ENCODE assay signal across 9 mouse cellular contexts in genomic region chr2:117623955-117624354, GRCm38 (mm10).
A peak's percentile ranks its signal among the peaks of the same experiment; 100 is the strongest.
DNase-seq lines count a peak whose midpoint lies in the region; ATAC-seq and TF ChIP-seq lines count a peak whose summit lies in the region.
"Had no signal": no experiment of that assay in that cellular context is flagged by ENCODE, and none has a peak within 500 bp of the region (broad histone marks: within the 10 kb centered on the region; RNA-seq: fewer than 3 reads in every experiment).

No protein-coding gene starts in this region.

- no peaks in the 10 kb centered on the region for H3K36me3 ChIP-seq in hindbrain, embryonic 11.5 days (ENCODE audit: control insufficient read depth, insufficient read depth, low read length)
- H3K36me3 ChIP-seq in hindbrain, embryonic 13.5 days, result no peaks in the 10 kb centered on the region
- no peaks in the 10 kb centered on the region for H3K36me3 ChIP-seq in midbrain, embryonic 16.5 days (ENCODE audit: control insufficient read depth, insufficient read depth, low read length)
- H3K36me3 ChIP-seq: liver, embryonic 13.5 days had no signal

- peak; percentile 34 for DNase-seq in hindbrain, embryonic 11.5 days (ENCODE audit: low spot score)
- peak; percentile 32 to 34 for DNase-seq in B cell, adult 2 months
- peak; percentile 16 for DNase-seq in WW6 (ENCODE audit: low read depth, low spot score)
- DNase-seq in lung, adult 2 months, result peak; percentile 5
- DNase-seq in spleen, adult 12 weeks (ENCODE audit: low spot score), result no peak
- DNase-seq in cerebellum, adult 2 months, result no peak
- DNase-seq: liver, embryonic 13.5 days had no signal

- no peak overlapping the region for H3K4me3 ChIP-seq in hindbrain, embryonic 11.5 days (ENCODE audit: low read depth, low read length)
- H3K4me3 ChIP-seq in hindbrain, embryonic 13.5 days, result no peak overlapping the region
- H3K4me3 ChIP-seq in lung, adult 2 months (replicated peaks; ENCODE audit: extremely low read depth, low read depth, low read length), result no peak overlapping the region
- no peak overlapping the region for H3K4me3 ChIP-seq in midbrain, embryonic 16.5 days (ENCODE audit: low read depth, low read length)
- no peak overlapping the region for H3K4me3 ChIP-seq in cerebellum, adult 2 months (replicated peaks; ENCODE audit: insufficient read depth, low read depth, low read length)
- H3K4me3 ChIP-seq: liver, embryonic 13.5 days had no signal

- ATAC-seq in hindbrain, embryonic 11.5 days (ENCODE audit: low FRiP score), result no peak
- no peak for ATAC-seq in hindbrain, embryonic 13.5 days (ENCODE audit: low FRiP score)
- no peak for ATAC-seq in midbrain, embryonic 16.5 days

- H3K27ac ChIP-seq in hindbrain, embryonic 11.5 days (ENCODE audit: low read depth, low read length), result no peak overlapping the region
- no peak overlapping the region for H3K27ac ChIP-seq in hindbrain, embryonic 13.5 days
- H3K27ac ChIP-seq in midbrain, embryonic 16.5 days (ENCODE audit: low read length), result no peak overlapping the region
- no peak overlapping the region for H3K27ac ChIP-seq in cerebellum, adult 2 months (ENCODE audit: insufficient read depth, low read length)
- H3K27ac ChIP-seq: liver, embryonic 13.5 days had no signal

- no peaks in the 10 kb centered on the region for H3K9me3 ChIP-seq in hindbrain, embryonic 11.5 days (ENCODE audit: control insufficient read depth, low read length)
- no peaks in the 10 kb centered on the region for H3K9me3 ChIP-seq in hindbrain, embryonic 13.5 days
- no peaks in the 10 kb centered on the region for H3K9me3 ChIP-seq in midbrain, embryonic 16.5 days (replicated peaks; ENCODE audit: control insufficient read depth, low read length, poor library complexity, severe bottlenecking)
- H3K9me3 ChIP-seq: liver, embryonic 13.5 days had no signal

- H3K4me1 ChIP-seq in hindbrain, embryonic 11.5 days (replicated peaks; ENCODE audit: control insufficient read depth, insufficient read depth, low read length), result no peaks in the 10 kb centered on the region
- no peaks in the 10 kb centered on the region for H3K4me1 ChIP-seq in hindbrain, embryonic 13.5 days (replicated peaks)
- no peaks in the 10 kb centered on the region; the same call in 1 of the 2 replicates for H3K4me1 ChIP-seq in lung, adult 2 months (ENCODE audit: control insufficient read depth, insufficient read depth, low read length)
- no peaks in the 10 kb centered on the region for H3K4me1 ChIP-seq in midbrain, embryonic 16.5 days (ENCODE audit: control insufficient read depth, insufficient read depth, low read length)
- no peaks in the 10 kb centered on the region for H3K4me1 ChIP-seq in cerebellum, adult 2 months (ENCODE audit: control insufficient read depth, insufficient read depth, low read length)
- H3K4me1 ChIP-seq: liver, embryonic 13.5 days had no signal

- TF ChIP-seq CTCF in lung, adult 2 months (IDR thresholded peaks at IDR 0.05; ENCODE audit: insufficient read depth, low read length), result peak; percentile 50
- no peak; the same call in 1 of the 2 replicates for TF ChIP-seq CTCF in cerebellum, adult 2 months (IDR thresholded peaks at IDR 0.05; ENCODE audit: borderline replicate concordance, insufficient read depth, low read depth, low read length)

- 42% methylated on average over 3 of the region's 3 CpGs for WGBS in hindbrain, embryonic 11.5 days
- WGBS in hindbrain, embryonic 13.5 days, result 49% methylated on average over 3 of the region's 3 CpGs
- WGBS in lung, adult 2 months, result 51% methylated on average over 3 of the region's 3 CpGs
- 47% methylated on average over 3 of the region's 3 CpGs for WGBS in midbrain, embryonic 16.5 days
- 45% methylated on average over 3 of the region's 3 CpGs for WGBS in cerebellum, adult 2 months

- no peak for TF ChIP-seq POLR2A in lung, adult 2 months (IDR thresholded peaks at IDR 0.05; ENCODE audit: borderline replicate concordance, extremely low read depth, low read depth, low read length)
- no peak for TF ChIP-seq POLR2A in cerebellum, adult 2 months (IDR thresholded peaks at IDR 0.05; ENCODE audit: borderline replicate concordance, insufficient read depth, low read length)

- no peaks in the 10 kb centered on the region for H3K27me3 ChIP-seq in hindbrain, embryonic 11.5 days (ENCODE audit: control insufficient read depth, insufficient read depth, low read length)
- H3K27me3 ChIP-seq in hindbrain, embryonic 13.5 days, result no peaks in the 10 kb centered on the region
- H3K27me3 ChIP-seq in midbrain, embryonic 16.5 days (ENCODE audit: control insufficient read depth, insufficient read depth, low read depth, low read length), result no peaks in the 10 kb centered on the region
- H3K27me3 ChIP-seq in cerebellum, adult 2 months (ENCODE audit: control insufficient read depth, insufficient read depth, low read length), result no peaks in the 10 kb centered on the region
- H3K27me3 ChIP-seq: liver, embryonic 13.5 days had no signal

- no peak overlapping the region for H3K9ac ChIP-seq in hindbrain, embryonic 11.5 days (ENCODE audit: low read depth, low read length)
- H3K9ac ChIP-seq in hindbrain, embryonic 13.5 days, result no peak overlapping the region
- no peak overlapping the region for H3K9ac ChIP-seq in midbrain, embryonic 16.5 days (ENCODE audit: low read depth, low read length)
- H3K9ac ChIP-seq: liver, embryonic 13.5 days had no signal

- no peak overlapping the region for H3K4me2 ChIP-seq in hindbrain, embryonic 11.5 days (replicated peaks; ENCODE audit: low read depth, low read length)
- H3K4me2 ChIP-seq in hindbrain, embryonic 13.5 days, result no peak overlapping the region
- H3K4me2 ChIP-seq in midbrain, embryonic 16.5 days (ENCODE audit: low read length), result no peak overlapping the region
- H3K4me2 ChIP-seq: liver, embryonic 13.5 days had no signal

Comparison
In these comparisons a context has a peak if more than half of its experiments do, and no peak if none do; other contexts are left out.
1. DNase-seq: peak in hindbrain, embryonic 11.5 days (single experiment), B cell, adult 2 months (2 of 2), WW6 (single experiment) and lung, adult 2 months (single experiment); none in spleen, adult 12 weeks (single experiment) and cerebellum, adult 2 months (0 of 2).